Mouse (Mus musculus) Muller cell, postnatal 12 days (primary cell): ENCODE results near the gene Trim13.
"Not testable (repeated sequence)": the region's sequence is repeated elsewhere in the genome, so short reads cannot be mapped to it uniquely, and the experiment has no call there.

ENCODE experiments used
- DNase-seq: peaks from one replicate; pipeline ENCODE4 v3.0.0-alpha.2; 2015; ENCODE audit errors: inconsistent ontology term

Trim13 gene

DNA sequence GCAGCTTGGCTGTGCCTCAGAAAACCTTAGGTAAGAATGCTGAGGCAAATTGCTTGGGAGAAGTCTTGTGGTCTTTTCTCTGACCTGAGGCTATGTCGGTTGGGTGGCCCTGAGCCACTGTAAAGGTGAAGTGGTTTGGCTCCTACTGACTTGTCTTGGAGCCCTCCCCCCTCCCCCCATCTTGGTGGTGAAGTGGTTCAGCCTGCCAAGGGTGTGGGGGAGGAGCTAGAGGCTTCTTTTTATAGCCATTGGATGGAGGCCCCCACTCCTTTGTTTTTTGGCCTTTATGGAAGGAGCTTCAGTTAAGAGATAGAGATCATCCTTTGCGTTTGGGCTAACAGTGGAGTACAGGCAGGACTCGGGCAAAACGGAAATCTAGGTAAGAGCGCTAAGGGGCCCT is at the start of gene Trim13:
Trim13 (plus strand) TSS at position 280 of the 400 bp plus-strand sequence.
- DNase-seq = no peak

GRCm38 (mm10) chr14:61548614-61549013 is 49.4 kb upstream of the Trim13 start:
- DNase-seq = no peak

DNA sequence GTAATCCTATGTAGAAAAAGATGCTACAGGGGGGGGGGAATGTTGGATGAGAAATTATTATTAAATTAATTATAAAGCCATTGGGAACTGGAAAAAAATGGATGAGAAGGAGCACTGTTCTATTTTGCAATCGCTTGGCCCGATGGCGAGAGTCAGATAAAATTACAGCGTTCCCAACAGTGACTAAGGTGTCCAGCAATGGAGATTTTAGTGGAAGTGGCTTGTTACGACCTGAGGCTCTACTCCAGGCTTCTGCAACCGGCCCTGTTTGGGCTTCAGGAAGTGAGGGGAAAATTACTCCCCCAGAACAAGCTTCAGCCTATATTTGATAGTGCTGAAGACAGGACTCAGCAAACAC is 42.1 kb upstream of the Trim13 start:
- no peak for DNase-seq

DNA sequence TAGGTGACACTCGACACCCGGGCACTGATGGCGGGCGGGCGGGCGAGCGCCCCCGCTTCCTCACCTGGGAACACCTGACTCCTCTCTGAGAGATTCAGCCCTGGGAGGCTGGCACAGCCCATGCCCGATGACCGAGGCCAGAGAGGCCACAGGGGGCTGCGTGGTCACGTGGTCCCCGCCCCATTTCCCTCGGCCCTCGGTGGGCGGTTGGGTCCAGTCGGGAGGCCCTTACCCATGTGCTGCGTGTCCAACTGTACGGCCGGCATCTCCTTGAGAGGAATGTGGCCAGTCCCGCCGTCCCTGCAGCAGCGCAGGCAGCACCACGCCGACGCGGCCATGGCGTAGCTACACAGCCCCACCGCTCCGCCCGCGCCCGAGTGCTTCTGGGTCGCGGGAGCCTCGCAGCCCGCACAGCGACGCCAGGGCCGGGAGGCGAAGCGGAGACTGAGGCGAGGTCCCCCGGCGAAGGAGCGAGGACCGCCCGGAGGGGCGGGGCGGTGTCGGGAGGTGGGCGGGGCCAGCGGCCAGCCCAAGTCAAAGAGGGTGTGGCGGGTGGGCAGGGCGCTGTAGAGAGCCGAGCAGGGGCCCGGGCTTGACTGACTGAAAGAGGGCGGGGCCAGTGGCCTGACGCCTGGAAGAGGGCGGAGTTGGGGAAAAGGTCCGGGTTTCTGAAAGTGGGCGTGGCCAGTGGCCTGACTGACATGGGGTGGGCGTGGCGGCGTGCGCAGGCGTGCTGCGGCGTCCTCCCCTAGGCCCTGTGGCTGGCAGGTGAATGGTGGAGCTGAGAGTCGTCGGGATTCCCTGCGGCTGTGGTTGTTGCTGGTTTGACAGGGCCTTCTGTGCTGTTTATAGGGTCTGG is 41.5 kb upstream of the Trim13 start, which contains the start of gene Spryd7:
Spryd7 (minus strand) TSS at position 598 of the 859 bp plus-strand sequence.
- peak; percentile 99 for DNase-seq

GRCm38 (mm10) chr14:61558901-61559300 is 39.1 kb upstream of the Trim13 start:
- no peak for DNase-seq

DNA sequence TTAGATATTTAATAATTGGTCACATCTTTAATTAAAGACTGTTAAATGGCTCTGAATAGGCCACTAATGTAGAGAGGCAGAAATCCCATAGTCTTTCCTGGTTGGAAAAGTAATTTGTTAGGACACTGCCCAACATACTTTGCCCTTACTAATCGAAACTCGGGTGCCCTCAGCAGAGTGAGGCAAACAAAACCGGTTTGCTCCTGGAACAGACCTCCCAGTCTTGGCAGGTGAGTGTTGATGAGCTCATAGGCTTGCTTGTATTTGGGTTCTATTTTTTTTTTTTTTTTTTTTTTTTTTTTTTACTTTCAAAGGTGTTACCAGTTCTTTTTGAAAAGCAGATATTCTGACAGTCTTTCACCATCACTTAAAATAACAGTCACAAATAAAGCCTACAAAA is 38.2 kb upstream of the Trim13 start:
- no peak for DNase-seq

DNA sequence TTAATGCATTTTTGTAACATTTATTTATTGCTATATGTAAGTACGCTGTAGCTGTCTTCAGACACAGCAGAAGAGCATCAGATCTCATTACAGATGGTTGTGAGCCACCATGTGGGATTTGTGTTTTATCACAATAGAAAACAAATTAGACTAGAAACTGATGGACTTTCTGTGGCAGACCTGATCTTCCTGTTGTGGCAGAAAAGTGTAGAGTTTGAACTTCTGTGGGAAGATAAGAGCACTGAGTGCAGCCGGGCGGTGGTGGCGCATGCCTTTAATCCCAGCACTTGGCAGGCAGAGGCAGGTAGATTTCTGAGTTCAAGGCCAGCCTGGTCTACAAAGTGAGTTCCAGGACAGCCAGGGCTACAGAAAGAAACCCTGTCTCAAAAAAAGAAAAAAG is 31.8 kb upstream of the Trim13 start:
- DNase-seq = not testable (repeated sequence)

- DNase-seq = no peak
These were observed 28.7 kb upstream of the Trim13 start for GRCm38 (mm10) chr14:61569344-61569743.

- peak; percentile 48 for DNase-seq
These were observed 26.7 kb upstream of the Trim13 start for GRCm38 (mm10) chr14:61571366-61571765.

- no peak for DNase-seq
These were observed 25.9 kb upstream of the Trim13 start for GRCm38 (mm10) chr14:61572131-61572530.

- DNase-seq = no peak
These were observed 23.0 kb upstream of the Trim13 start for GRCm38 (mm10) chr14:61575066-61575465.

DNA sequence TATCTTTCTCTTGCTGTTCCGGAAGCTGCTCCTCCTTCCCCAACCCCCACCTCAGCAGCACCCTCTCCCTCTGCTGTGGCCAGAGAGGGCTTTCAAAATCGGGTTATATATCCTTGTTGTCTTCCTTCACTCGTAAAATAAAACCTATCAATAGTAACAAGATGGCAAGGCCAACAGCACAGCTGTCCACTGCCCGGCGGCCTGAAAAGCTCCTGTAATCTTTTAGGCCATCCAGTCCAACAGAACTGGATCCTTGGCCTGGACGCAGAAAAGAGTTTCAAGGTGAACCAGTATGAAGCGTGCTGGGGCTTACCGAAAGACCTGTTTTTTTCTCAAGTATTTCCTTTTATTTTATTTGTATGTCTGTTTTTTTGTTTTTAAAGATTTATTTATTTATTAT is 22.1 kb upstream of the Trim13 start:
- DNase-seq = no peak

DNA sequence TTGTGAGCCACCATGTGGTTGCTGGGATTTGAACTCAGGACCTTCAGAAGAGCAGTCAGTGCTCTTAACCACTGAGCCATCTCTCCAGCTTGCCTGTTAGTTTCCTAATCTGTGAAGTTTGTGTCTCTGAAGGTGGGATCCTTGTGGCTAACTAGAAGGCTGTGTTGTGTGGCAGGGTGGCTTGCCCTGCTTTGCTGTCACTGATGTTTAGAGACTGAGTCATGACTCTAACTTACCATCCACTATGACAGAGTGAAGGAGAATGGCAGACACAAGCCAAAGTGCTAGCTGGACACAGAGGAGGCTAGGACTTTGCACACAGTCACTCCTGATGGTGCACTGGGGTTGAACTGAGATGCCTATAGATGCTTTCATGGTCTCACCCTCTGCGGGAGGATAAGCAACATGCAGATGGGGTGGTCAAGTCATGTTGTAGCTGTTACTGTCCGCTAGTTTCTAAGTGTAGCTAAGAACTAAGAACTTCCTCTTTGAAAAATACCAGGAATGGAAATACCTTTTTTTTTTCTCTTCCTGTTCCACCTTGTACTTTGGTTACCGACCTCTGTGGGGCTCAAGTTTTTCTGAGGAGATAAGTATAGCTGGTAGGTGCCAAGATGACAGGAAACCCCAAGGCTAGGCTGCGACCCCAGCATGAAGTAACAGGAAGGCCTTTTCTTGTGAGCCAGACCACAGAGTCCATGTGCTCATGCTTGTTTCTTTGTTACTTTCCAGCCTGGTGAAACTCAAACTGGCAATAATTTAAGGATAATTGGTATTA is 8.6 kb upstream of the Trim13 start:
- no peak for DNase-seq

- no peak for DNase-seq
These were observed 1.2 kb upstream of the Trim13 start for GRCm38 (mm10) chr14:61596719-61597426.

DNA sequence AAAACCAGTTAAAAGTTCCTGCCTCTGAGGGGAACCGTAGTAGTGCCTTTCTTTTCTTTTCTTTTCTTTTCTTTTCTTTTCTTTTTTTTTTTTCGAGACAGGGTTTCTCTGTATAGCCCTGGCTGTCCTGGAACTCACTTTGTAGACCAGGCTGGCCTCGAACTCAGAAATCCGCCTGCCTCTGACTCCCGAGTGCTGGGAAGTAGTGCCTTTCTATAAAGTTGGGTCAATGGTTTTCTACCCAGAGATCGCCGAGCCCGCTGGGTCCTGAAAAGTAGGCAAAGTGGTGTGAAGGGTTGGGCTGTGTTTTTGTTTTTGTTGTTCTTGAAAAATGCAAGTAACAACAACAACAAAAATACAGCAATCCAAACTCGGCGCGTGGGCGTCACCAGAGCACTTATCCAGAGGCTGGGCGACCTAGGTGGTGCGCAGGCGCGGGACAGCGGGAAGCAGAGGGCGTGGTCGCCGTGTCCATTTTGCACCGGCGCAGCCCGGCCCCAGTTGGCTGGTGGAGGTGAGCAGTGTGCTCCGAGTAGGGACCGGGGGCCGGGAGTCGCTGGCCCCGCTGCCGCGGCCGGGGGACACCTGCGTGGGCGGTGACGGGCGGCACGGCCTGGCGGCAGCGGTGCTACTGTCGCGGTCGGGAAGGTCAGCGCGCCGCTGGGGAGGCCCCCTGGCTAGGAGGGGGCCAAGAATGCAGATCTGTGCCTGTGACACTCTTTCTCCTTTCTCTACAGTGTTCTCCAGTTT is 1.2 kb downstream of the Trim13 start:
- peak; percentile 92 for DNase-seq

DNA sequence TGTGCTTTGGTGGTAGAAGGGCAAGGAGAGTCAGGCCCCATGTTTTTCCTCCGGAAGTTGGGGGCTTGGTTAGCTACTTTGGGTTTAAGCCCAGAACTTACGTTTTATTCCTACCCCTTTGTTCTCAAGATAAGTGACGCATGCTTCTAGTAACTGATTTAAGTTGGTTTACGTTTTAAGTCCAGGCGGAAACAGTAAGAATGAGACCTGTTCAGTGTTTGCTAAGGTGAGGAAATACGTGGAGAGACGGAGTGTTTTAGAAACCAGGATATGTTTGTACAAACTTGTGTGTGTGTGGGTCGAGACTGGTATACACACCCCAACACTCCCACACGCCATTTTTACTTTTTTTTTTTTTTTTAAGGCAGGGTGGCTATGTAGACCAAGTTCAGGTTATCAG is 3.3 kb downstream of the Trim13 start:
- DNase-seq = no peak

DNA sequence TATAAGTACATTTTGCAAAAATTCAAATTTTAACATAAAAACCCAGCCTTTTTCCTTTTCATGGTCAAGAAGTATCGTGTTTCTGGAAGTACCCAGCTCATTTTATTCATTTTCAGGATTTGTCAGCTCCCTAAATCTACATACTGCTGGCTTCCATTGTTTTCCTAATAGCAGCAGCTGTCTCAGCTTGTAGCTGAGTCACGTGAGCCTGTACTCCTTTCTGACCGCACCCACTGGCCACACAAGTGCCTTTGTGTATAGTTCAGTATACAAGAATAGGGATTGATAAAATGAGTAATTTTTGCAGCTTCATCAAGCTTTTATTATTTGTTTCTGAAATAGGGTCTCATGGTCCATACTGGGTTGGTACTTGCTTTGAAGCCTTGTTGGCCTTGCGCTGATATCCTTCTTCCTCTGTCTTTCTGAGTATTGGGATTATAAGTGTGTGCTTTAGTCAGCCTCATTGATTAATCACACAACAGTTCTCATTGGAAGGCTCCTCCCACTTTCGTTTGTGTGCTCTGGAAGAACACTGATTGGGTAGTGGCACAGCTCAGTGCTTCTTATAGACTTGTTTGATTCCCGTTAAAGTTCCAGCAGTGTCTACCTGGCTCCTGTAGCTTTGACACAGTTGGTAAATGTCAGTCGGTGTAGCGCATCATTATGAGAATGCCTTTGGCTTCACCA is 5.2 kb downstream of the Trim13 start:
- no peak for DNase-seq

DNA sequence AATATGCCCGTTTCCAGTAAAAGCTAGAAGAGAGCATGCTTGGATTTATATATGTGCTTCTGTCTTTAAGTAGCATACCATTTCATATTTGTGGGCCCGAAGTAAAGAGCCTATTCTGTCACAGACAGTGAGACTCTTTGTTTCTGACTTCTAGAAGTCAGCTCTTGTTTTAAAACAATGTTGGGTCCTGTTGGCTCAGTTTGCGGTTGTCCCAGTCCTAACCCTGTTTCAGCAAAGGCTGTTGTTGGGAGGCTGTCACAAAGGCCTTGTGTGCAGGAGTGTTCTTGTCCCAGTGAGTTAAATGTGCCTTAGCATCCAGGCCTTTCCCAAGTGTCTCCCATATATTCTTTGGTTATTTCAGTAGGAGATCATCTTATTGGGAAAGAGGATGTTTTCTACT is 6.0 kb downstream of the Trim13 start:
- DNase-seq = no peak

GRCm38 (mm10) chr14:61606088-61606487 is 8.0 kb downstream of the Trim13 start:
- not testable (repeated sequence) for DNase-seq

- DNase-seq = no peak
These were observed 9.1 kb downstream of the Trim13 start, which contains the start of gene Kcnrg for GRCm38 (mm10) chr14:61607157-61607556. Kcnrg (plus strand) TSS chr14:61607457.

GRCm38 (mm10) chr14:61611766-61612165 is 13.7 kb downstream of the Trim13 start:
- DNase-seq = no peak
